ENCODE assay signal across 8 mouse cellular contexts in the genomic region with DNA sequence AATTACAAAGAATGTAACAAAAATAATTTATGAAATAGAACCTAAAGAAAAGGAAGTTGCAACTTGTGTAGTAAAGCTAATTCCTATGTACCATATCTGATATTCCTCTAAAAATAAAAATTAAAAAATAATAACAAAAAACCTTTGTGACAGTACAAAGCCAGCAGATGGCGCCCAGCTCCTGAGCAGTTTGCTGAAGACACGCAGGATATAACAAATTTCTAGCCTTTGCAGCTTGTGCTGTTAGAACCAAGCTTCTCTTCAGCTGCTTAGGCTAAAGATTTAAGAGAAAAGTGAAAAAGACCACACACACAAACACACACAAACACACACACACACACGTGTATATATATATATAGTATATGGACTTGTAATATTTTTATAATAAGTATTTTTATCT.
DNase-seq lines count a peak whose midpoint lies in the region; TF ChIP-seq lines count a peak whose summit lies in the region.
"Had no signal": no experiment of that assay in that cellular context is flagged by ENCODE, and none has a peak within 500 bp of the region (broad histone marks: within the 10 kb centered on the region; RNA-seq: fewer than 3 reads in every experiment).

No protein-coding gene starts in this region.

- no peak for TF ChIP-seq POLR2A in embryonic fibroblast, embryonic 13.5 days (IDR thresholded peaks at IDR 0.05; ENCODE audit: low read depth, low read length)

- H3K4me3 ChIP-seq in embryonic fibroblast, embryonic 13.5 days (ENCODE audit: insufficient read depth, low read length): no peak overlapping the region
- H3K4me3 ChIP-seq: embryonic facial prominence, embryonic 13.5 days had no signal

- H3K4me1 ChIP-seq in embryonic fibroblast, embryonic 13.5 days (ENCODE audit: control insufficient read depth, insufficient read depth, low read length): no peaks in the 10 kb centered on the region
- H3K4me1 ChIP-seq: embryonic facial prominence, embryonic 13.5 days had no signal

- peak; percentile 24; the same call in 1 of the 2 replicates for TF ChIP-seq CTCF in embryonic fibroblast, embryonic 13.5 days (IDR thresholded peaks at IDR 0.05; ENCODE audit: borderline replicate concordance, insufficient read depth, low read length)

- no peak overlapping the region for H3K27ac ChIP-seq in embryonic fibroblast, embryonic 13.5 days (ENCODE audit: insufficient read depth, low read length)
- H3K27ac ChIP-seq: embryonic facial prominence, embryonic 13.5 days had no signal

- DNase-seq in kidney, postnatal 36 days: peak; percentile 3 to 51
- DNase-seq in kidney, adult 18-20 months: no peak
- DNase-seq in R1 (ENCODE audit: low read depth, low spot score): peak; percentile 8
- peak; percentile 32 to 46 for DNase-seq in left cerebral cortex, adult 18-20 months (ENCODE audit: low spot score in 2 of 2)
- DNase-seq in right cerebral cortex, postnatal 36 days (ENCODE audit: low spot score in 2 of 2): peak; percentile 12 to 16
- no peak for DNase-seq in thymus, postnatal 0 days (ENCODE audit: low spot score)

Comparison
In these comparisons a context has a peak if more than half of its experiments do, and no peak if none do; other contexts are left out.
1. DNase-seq: peak in kidney, postnatal 36 days (2 of 2), R1 (single experiment), left cerebral cortex, adult 18-20 months (2 of 2) and right cerebral cortex, postnatal 36 days (2 of 2); none in kidney, adult 18-20 months (single experiment) and thymus, postnatal 0 days (single experiment).